Mouse (Mus musculus) CD4-positive, CD25-positive, alpha-beta regulatory T cell, adult 4 months (primary cell): ENCODE results near the gene Cfap20. TPM values are rescaled to one million over a fixed set of nuclear protein-coding genes. Genes with fewer than 3 reads are reported as not detected.

ENCODE experiments used
- polyA plus RNA-seq, 2 experiments: library from polyadenylated mRNA; unstranded; fragments of 100-300 nt; shearing (Covaris generic); gene quantifications; one replicate each; pipeline ENCODE4 v1.2.1; 2017

The Cfap20 gene
- polyA plus RNA-seq, 2 experiments from 2014 or later: 57.9 to 91.6 TPM

Other genes starting within 250 kb of the Cfap20 start
- gene Kifc3, start 232.1 kb downstream of the Cfap20 start, polyA plus RNA-seq: not detected
- gene Cngb1, start 128.3 kb downstream of the Cfap20 start, polyA plus RNA-seq: under 1 TPM in 1 of 2 experiments, not detected in 1; 0.62 TPM
- gene Tepp, start 124.3 kb downstream of the Cfap20 start, polyA plus RNA-seq: not detected
- gene Zfp319, start 102.9 kb downstream of the Cfap20 start, polyA plus RNA-seq: 1 to 10 TPM; 3.7 to 5.0 TPM
- 10 to 100 TPM; 57.2 to 69.8 TPM for gene Usb1, start 102.6 kb downstream of the Cfap20 start, polyA plus RNA-seq
- gene Mmp15, start 82.6 kb downstream of the Cfap20 start, polyA plus RNA-seq: 1 to 10 TPM; 2.1 to 3.6 TPM
- 10 to 100 TPM; 15.0 to 17.7 TPM for gene Csnk2a2, start 55.2 kb upstream of the Cfap20 start, polyA plus RNA-seq
- not detected for gene Ccdc113, start 99.2 kb upstream of the Cfap20 start, polyA plus RNA-seq
- not detected for gene Prss54, start 141.5 kb upstream of the Cfap20 start, polyA plus RNA-seq
- 1 to 10 TPM; 7.6 to 9.6 TPM for gene Gins3, start 198.6 kb upstream of the Cfap20 start, polyA plus RNA-seq
- gene Ndrg4, start 242.1 kb upstream of the Cfap20 start, polyA plus RNA-seq: 1 to 10 TPM in 1 of 2 experiments, under 1 TPM in 1; 0.83 to 1.6 TPM